Mouse (Mus musculus): ENCODE results near the gene Syt5.

Syt5 gene

GRCm38 (mm10) chr7:4523205-4524130, 23.9 kb downstream of the Syt5 start:
- DNase-seq (ENCODE audit: low read depth, low spot score), result no peak

- no peak for DNase-seq (ENCODE audit: low read depth, low spot score)
These were observed 25.0 kb downstream of the Syt5 start for GRCm38 (mm10) chr7:4522292-4522691.

- DNase-seq (ENCODE audit: low read depth, low spot score), result peak; percentile 33
These were observed 25.9 kb downstream of the Syt5 start for GRCm38 (mm10) chr7:4521231-4522003.

GRCm38 (mm10) chr7:4518487-4518886, 28.9 kb downstream of the Syt5 start:
- DNase-seq (ENCODE audit: low read depth, low spot score), result peak; percentile 44

GRCm38 (mm10) chr7:4516332-4517050, 30.9 kb downstream of the Syt5 start, which contains the start of gene Tnnt1:
Gene Tnnt1, minus strand, starts transcription at chr7:4516382.
- no peak for DNase-seq (ENCODE audit: low read depth, low spot score)

GRCm38 (mm10) chr7:4515853-4516252, 31.5 kb downstream of the Syt5 start:
- no peak for DNase-seq (ENCODE audit: low read depth, low spot score)

GRCm38 (mm10) chr7:4513829-4514712, 33.3 kb downstream of the Syt5 start:
- no peak for DNase-seq (ENCODE audit: low read depth, low spot score)

- DNase-seq (ENCODE audit: low read depth, low spot score), result peak; percentile 82
These were observed 34.1 kb downstream of the Syt5 start for GRCm38 (mm10) chr7:4513236-4513635.

- no peak for DNase-seq (ENCODE audit: low read depth, low spot score)
These were observed 35.7 kb downstream of the Syt5 start for GRCm38 (mm10) chr7:4511489-4512224.

- peak; percentile 85 for DNase-seq (ENCODE audit: low read depth, low spot score)
These were observed 37.3 kb downstream of the Syt5 start for GRCm38 (mm10) chr7:4509863-4510608.

GRCm38 (mm10) chr7:4508739-4509116, 38.6 kb downstream of the Syt5 start:
- DNase-seq (ENCODE audit: low read depth, low spot score), result no peak

GRCm38 (mm10) chr7:4508062-4508738, 39.1 kb downstream of the Syt5 start:
- peak; percentile 49 for DNase-seq (ENCODE audit: low read depth, low spot score)

- no peak for DNase-seq (ENCODE audit: low read depth, low spot score)
These were observed 40.1 kb downstream of the Syt5 start for GRCm38 (mm10) chr7:4507220-4507619.

- no peak for DNase-seq (ENCODE audit: low read depth, low spot score)
These were observed 42.5 kb downstream of the Syt5 start for GRCm38 (mm10) chr7:4504646-4505435.

- DNase-seq (ENCODE audit: low read depth, low spot score), result no peak
These were observed 43.5 kb downstream of the Syt5 start for GRCm38 (mm10) chr7:4503858-4504257.

GRCm38 (mm10) chr7:4503100-4503499, 44.2 kb downstream of the Syt5 start:
- DNase-seq (ENCODE audit: low read depth, low spot score), result no peak

- DNase-seq (ENCODE audit: low read depth, low spot score), result peak; percentile 27
These were observed 44.8 kb downstream of the Syt5 start for GRCm38 (mm10) chr7:4502421-4503090.
